Mouse (Mus musculus): ENCODE measurements around the gene Gm3500. TPM values are rescaled to one million over a fixed set of nuclear protein-coding genes. Genes with fewer than 3 reads are reported as not detected.
"Not testable (repeated sequence)": the region's sequence is repeated elsewhere in the genome, so short reads cannot be mapped to it uniquely, and the experiment has no call there.

Gm3500 gene
- polyA plus RNA-seq (2011; ENCODE audit: insufficient read depth, insufficient read length, low read depth, missing spikeins) = not detected in 2 replicates

DNA sequence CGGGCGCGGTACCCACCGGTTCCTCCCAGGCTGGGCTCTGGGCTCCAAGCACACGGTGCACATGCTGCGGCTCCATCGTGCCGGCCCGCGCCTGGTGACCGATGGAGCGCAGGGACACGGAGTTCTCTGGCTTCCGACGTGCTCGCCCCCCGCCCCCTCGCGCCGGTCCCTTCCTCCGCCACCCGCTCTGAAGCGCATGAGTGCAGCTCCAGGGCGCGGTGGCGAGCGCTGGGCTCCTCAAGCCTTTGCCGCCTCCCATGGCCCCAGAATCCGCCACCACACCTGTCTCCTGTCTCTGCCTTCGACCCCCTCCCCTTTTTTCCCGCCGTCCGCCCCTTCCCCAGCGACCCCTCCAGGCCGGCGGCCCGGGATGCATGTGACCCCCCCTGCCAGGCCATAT, at the start of gene Gm3500:
Gm3500 (minus strand) TSS at position 101 of the 400 bp plus-strand sequence.
- H3K4me3 ChIP-seq (ENCODE audit: low read depth, low read length); H3K27me3 ChIP-seq (ENCODE audit: control insufficient read depth, insufficient read depth, low read length, poor library complexity, severe bottlenecking); H3K36me3 ChIP-seq (ENCODE audit: control insufficient read depth, insufficient read depth, low read length, poor library complexity, severe bottlenecking); H3K9me3 ChIP-seq (replicated peaks; ENCODE audit: control insufficient read depth, insufficient read depth, low read length, poor library complexity, severe bottlenecking); H3K9ac ChIP-seq (ENCODE audit: low read depth, poor library complexity, severe bottlenecking); H3K4me1 ChIP-seq (ENCODE audit: control insufficient read depth, insufficient read depth, low read length); H3K27ac ChIP-seq (ENCODE audit: insufficient read depth, low read length): not testable (repeated sequence)

DNA sequence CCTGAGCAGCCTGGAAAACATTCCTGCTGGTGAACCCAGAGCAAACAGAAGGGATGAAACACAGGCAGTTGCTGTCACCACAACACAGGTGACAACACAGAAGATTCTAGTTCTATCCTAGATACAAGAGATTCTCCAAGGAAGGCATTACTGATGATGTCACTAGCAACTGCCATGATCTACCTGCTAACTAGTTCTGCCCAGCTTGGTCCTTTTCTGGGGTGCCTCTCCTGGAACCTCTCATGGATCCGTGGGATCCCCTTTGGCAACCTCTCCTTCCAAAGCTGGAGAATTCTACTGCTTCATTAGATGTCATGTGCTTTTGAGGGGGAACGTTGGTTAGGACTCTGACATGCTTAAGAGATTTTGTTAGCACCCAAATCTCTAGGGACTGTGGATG, 54.0 kb downstream of the Gm3500 start, which contains the start of gene Gm3542:
Gm3542 (minus strand) TSS at position 101 of the 400 bp plus-strand sequence.
- not testable (repeated sequence) for H3K9me3 ChIP-seq (replicated peaks; ENCODE audit: control insufficient read depth, insufficient read depth, low read length, poor library complexity, severe bottlenecking); H3K27ac ChIP-seq (ENCODE audit: insufficient read depth, low read length); H3K27me3 ChIP-seq (ENCODE audit: control insufficient read depth, insufficient read depth, low read length, poor library complexity, severe bottlenecking); H3K4me1 ChIP-seq (ENCODE audit: control insufficient read depth, insufficient read depth, low read length); H3K9ac ChIP-seq (ENCODE audit: low read depth, poor library complexity, severe bottlenecking); H3K36me3 ChIP-seq (ENCODE audit: control insufficient read depth, insufficient read depth, low read length, poor library complexity, severe bottlenecking); H3K4me3 ChIP-seq (ENCODE audit: low read depth, low read length)

Other genes with a start within 250 kb of the Gm3500 start
- gene Gm3317, start 224.5 kb downstream of the Gm3500 start, polyA plus RNA-seq (2011; ENCODE audit: insufficient read depth, insufficient read length, low read depth, missing spikeins) = not detected in 2 replicates
- not detected in 2 replicates for gene Gm8271, start 203.3 kb downstream of the Gm3500 start, polyA plus RNA-seq (2011; ENCODE audit: insufficient read depth, insufficient read length, low read depth, missing spikeins)
- not detected in 2 replicates for gene Gm3526, start 128.5 kb downstream of the Gm3500 start, polyA plus RNA-seq (2011; ENCODE audit: insufficient read depth, insufficient read length, low read depth, missing spikeins)
- not detected in 2 replicates for gene Gm3542, start 54.1 kb downstream of the Gm3500 start, polyA plus RNA-seq (2011; ENCODE audit: insufficient read depth, insufficient read length, low read depth, missing spikeins)
- gene Gm3194, start 66.4 kb upstream of the Gm3500 start, polyA plus RNA-seq (2011; ENCODE audit: insufficient read depth, insufficient read length, low read depth, missing spikeins) = 0.43 TPM in 1 of 2 replicates, not detected in the other
- not detected in 2 replicates for gene Gm8246, start 88.8 kb upstream of the Gm3500 start, polyA plus RNA-seq (2011; ENCODE audit: insufficient read depth, insufficient read length, low read depth, missing spikeins)
- not detected in 2 replicates for gene Gm3187, start 95.2 kb upstream of the Gm3500 start, polyA plus RNA-seq (2011; ENCODE audit: insufficient read depth, insufficient read length, low read depth, missing spikeins)
- 0.99 and 1.9 TPM in 2 replicates for gene Gm3488, start 112.6 kb upstream of the Gm3500 start, polyA plus RNA-seq (2011; ENCODE audit: insufficient read depth, insufficient read length, low read depth, missing spikeins)
- gene Gm3532, start 149.4 kb upstream of the Gm3500 start, polyA plus RNA-seq (2011; ENCODE audit: insufficient read depth, insufficient read length, low read depth, missing spikeins) = 1.4 TPM in 1 of 2 replicates, not detected in the other
- not detected in 2 replicates for gene Gm8265, start 244.0 kb upstream of the Gm3500 start, polyA plus RNA-seq (2011; ENCODE audit: insufficient read depth, insufficient read length, low read depth, missing spikeins)

All from ES-Bruce4 (cell line).